Mouse (Mus musculus): Measurements from ENCODE around the gene Misp.

DNA sequence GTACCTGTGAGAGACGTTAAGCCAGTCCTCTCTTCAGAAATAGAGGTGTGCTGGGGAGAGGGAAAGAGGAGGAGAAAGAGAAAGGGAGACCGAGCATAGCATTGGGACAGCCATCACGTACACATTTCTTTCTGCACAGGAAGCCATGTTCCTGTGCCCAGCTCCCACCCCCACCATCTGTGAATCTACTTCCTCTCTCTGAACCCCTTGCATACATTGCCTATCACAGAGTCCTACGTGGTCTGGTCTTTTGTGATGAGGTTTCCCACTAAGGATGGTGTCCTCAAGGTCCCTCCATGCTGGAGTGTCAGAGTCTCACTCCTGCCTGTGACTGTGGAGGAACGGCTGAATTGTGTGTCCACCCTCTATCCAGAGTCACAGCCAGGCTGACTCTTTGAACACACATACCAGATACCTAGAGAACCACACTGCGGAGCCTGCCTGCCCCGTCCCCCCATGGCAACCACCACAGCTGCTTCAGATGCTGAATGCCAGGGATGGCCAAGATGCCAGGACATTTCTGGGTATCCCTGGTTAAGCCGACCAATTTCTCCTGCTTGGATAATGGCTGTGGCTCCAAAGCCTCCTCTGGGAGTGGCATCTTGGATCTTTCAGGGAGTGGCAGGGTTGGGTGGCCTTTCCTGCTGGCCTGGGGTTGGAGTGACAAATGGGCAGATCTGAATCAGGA is 29.3 kb downstream of the Misp start:
- TF ChIP-seq POLR2A (IDR thresholded peaks at IDR 0.05; ENCODE audit: borderline replicate concordance, insufficient read depth, low read length) (no peak), CTCF (IDR thresholded peaks at IDR 0.05; ENCODE audit: borderline replicate concordance, insufficient read depth, low read depth, low read length) (no peak)

All from cerebellum, adult 2 months (tissue).